Mouse (Mus musculus): Measurements from ENCODE around the gene Zfp800. TPM values are rescaled to one million over a fixed set of nuclear protein-coding genes. Genes with fewer than 3 reads are reported as not detected.

Zfp800 gene
- polyA plus RNA-seq, 1 experiment from 2014 or later = 15.4 TPM

DNA sequence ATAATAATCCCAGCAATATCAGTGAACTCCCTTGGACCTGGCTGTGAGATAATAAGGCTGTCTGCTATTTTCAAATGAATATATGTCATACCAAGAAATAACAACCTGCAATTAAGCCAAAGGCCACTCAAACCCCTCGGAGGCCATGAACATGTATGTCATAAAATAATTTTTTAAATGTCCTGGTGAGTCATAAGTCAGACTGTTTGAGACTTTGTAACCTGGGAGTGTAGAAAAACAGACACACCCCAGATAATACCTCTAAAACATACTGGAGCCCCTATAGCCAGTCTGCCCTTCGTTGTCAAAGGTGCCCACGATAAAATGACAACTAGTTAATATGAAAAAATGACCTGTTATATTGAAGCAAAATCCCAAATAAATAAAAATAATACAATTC is 8.8 kb downstream of the Zfp800 start:
- Histone ChIP-seq H3K9me3 (no peaks in the 10 kb centered on the region), H3K9ac (no peak overlapping the region), H3K4me3 (no peak overlapping the region), H3K27ac (no peak overlapping the region), H3K36me3 (no peaks in the 10 kb centered on the region), H3K4me1 (no peaks in the 10 kb centered on the region), H3K4me2 (replicated peaks) (no peak overlapping the region), H3K27me3 (0 out of 2 replicates have a peak, but pooled peaks cover 2% of the 10 kb centered on the region)
- WGBS = 85% methylated on average over 3 of the region's 3 CpGs
- no peak for ATAC-seq (ENCODE audit: low FRiP score, low read depth)

DNA sequence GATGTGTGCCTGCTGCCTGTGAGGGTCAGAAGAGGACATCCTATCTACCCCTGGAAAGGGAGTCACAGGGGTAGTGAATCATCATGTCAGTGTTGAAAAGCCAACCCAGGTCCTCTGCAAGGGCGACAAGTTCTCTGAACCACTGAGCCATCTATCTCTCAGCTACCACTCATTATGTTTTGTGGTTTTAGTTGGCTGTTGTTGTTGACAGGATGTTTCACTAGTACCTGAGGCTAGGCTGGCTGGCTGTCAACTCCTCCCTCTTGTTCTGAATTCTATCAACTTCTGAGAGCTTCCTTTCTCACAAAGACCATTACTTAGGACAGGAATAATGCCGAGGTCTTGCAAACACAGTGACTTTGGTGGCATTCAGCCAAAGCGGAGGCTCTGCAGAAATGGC is 12.6 kb downstream of the Zfp800 start:
- no peak overlapping the region for H3K9ac ChIP-seq
- H3K27ac ChIP-seq = no peak overlapping the region
- no peaks in the 10 kb centered on the region for H3K27me3 ChIP-seq
- H3K4me1 ChIP-seq = no peaks in the 10 kb centered on the region
- no peaks in the 10 kb centered on the region for H3K36me3 ChIP-seq
- H3K4me3 ChIP-seq = no peak overlapping the region
- WGBS = 87% methylated on average over 3 of the region's 3 CpGs
- no peaks in the 10 kb centered on the region for H3K9me3 ChIP-seq
- H3K4me2 ChIP-seq (replicated peaks) = no peak overlapping the region
- ATAC-seq (ENCODE audit: low FRiP score, low read depth) = no peak

DNA sequence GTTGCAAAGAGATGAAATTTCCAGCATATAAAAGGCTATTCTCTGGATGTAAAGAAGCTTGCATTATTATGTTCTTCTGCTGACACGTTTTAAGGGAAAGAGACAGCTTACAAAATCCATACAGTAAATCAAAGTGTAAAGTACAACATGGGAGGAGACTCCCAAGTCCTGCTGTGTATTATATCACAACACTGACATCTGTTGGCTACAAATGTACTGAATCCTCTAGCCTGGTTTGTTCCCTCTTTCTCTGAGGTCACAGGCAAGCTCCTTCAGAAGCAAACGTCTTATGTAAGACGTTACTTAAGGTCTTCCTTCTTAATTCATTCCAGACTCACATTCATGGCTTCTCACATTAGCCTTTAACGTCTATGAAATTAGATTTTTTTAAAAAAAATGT is 15.8 kb downstream of the Zfp800 start:
- Histone ChIP-seq H3K4me1 (no peaks in the 10 kb centered on the region), H3K4me3 (no peak overlapping the region), H3K36me3 (no peaks in the 10 kb centered on the region), H3K4me2 (replicated peaks) (no peak overlapping the region), H3K27ac (no peak overlapping the region), H3K9ac (no peak overlapping the region), H3K9me3 (no peaks in the 10 kb centered on the region), H3K27me3 (no peaks in the 10 kb centered on the region)
- 30% methylated on average over 4 of the region's 4 CpGs for WGBS
- no peak for ATAC-seq (ENCODE audit: low FRiP score, low read depth)

DNA sequence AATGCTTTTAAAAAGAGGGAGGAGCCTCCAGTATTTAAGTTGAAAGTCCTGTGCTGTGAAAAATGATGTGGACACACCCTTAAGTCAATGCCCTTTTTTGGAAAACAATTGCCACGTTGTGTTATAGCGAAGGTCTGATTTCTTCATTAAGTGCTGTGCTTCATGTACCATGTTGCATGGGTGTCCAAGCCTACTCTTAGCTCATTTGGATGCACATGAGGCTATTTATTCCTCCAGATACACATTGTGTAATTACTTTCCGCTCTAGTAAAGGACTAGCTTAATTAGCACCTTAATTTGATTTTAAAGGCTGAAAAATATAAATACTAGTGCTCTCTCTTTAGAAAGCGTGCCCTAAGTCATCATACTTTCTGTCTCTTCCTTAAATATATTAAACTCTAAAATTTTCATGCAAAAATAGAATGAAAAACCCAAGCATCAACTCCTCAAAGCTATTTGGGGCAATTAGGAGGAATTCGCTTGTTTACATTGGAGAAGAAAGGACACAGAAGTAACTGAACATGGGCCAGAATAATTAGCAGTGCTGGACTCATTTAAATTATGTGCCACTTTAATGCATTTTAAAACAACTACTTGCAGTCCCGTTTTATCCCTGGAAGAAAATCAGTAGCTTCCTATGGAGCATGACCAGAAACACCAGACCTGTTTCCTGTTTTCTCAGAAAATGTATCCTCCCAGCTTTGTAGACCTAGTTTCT is 27.7 kb downstream of the Zfp800 start:
- WGBS = 72% methylated on average over 6 of the region's 6 CpGs
- no peaks in the 10 kb centered on the region for H3K36me3 ChIP-seq
- no peaks in the 10 kb centered on the region for H3K9me3 ChIP-seq
- no peak overlapping the region for H3K9ac ChIP-seq
- H3K27ac ChIP-seq = no peak overlapping the region
- H3K4me3 ChIP-seq = no peak overlapping the region
- no peaks in the 10 kb centered on the region for H3K27me3 ChIP-seq
- ATAC-seq (ENCODE audit: low FRiP score, low read depth) = no peak
- no peak overlapping the region for H3K4me2 ChIP-seq (replicated peaks)
- no peaks in the 10 kb centered on the region for H3K4me1 ChIP-seq

DNA sequence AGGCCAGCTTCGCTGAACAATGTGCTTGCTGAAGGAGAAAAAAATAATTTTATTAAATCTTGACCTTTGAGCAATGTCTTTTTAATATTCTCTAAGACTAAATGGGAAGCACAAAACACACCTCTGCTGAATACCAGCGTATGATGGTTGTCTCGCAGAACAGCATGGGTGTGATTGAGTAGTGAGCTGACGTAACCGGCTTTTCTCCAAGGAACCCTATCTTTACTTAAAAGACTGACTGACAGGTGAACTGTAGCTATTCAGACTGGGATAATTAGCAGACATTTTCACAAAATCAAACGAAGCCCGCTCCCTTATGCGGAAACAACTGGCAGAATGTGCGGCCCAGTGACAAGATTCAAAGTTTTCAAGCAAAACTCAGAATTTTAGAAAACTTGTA is 30.2 kb downstream of the Zfp800 start:
- no peaks in the 10 kb centered on the region for H3K27me3 ChIP-seq
- ATAC-seq (ENCODE audit: low FRiP score, low read depth) = no peak
- H3K4me2 ChIP-seq (replicated peaks) = no peak overlapping the region
- H3K36me3 ChIP-seq = no peaks in the 10 kb centered on the region
- H3K27ac ChIP-seq = no peak overlapping the region
- H3K9ac ChIP-seq = no peak overlapping the region
- H3K9me3 ChIP-seq = no peaks in the 10 kb centered on the region
- H3K4me1 ChIP-seq = no peaks in the 10 kb centered on the region
- WGBS = 93% methylated on average over 9 of the region's 9 CpGs
- no peak overlapping the region for H3K4me3 ChIP-seq

DNA sequence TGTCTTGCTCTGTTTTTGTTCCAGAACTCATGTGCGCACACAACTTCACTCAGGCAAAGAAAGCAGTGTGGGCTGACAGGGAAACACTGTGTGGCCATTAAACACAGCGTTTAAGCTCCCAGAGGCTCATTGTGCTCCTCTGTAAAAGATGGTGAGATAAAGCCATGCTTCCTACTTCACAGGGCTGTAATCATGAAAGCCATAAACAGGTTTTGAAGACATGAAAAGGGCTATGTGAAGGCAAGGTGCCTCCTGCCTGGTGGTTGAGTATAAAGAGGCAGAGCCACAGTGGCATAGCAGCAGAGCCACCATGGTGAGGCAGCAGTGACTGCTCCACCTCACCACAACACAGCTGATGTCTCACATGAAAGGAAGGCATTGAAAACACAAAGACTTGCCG is 46.7 kb downstream of the Zfp800 start:
- H3K4me2 ChIP-seq (replicated peaks) = no peak overlapping the region
- 63% methylated on average over 3 of the region's 3 CpGs for WGBS
- no peaks in the 10 kb centered on the region for H3K9me3 ChIP-seq
- no peaks in the 10 kb centered on the region for H3K36me3 ChIP-seq
- H3K4me3 ChIP-seq = no peak overlapping the region
- ATAC-seq (ENCODE audit: low FRiP score, low read depth) = no peak
- H3K27me3 ChIP-seq = no peaks in the 10 kb centered on the region
- H3K9ac ChIP-seq = no peak overlapping the region
- no peak overlapping the region for H3K27ac ChIP-seq
- no peaks in the 10 kb centered on the region for H3K4me1 ChIP-seq

DNA sequence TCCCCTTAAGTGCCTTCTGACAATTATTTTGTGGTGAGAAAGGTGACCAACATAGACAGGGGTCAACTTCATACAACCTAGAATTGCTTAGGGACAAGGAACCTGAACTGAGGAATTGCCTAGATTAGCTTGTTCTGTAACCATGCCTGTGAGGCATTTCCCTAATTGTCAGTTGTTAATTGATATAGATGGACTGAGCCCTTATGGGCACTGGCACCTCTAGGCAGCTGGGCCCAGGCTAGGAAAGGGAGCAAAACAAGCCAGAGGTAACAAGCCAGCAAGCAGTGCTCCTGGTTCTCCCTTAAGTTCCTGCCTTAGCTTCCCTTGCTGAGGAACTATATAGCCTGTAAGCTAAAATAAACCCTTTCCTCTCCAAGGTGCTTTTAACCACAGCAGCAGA is 52.1 kb downstream of the Zfp800 start:
- no peak overlapping the region for H3K4me3 ChIP-seq
- no peaks in the 10 kb centered on the region for H3K4me1 ChIP-seq
- H3K9ac ChIP-seq = no peak overlapping the region
- H3K36me3 ChIP-seq = no peaks in the 10 kb centered on the region
- no peak overlapping the region for H3K27ac ChIP-seq
- no peak for ATAC-seq (ENCODE audit: low FRiP score, low read depth)
- H3K27me3 ChIP-seq = no peaks in the 10 kb centered on the region
- H3K9me3 ChIP-seq = no peaks in the 10 kb centered on the region
- no peak overlapping the region for H3K4me2 ChIP-seq (replicated peaks)

DNA sequence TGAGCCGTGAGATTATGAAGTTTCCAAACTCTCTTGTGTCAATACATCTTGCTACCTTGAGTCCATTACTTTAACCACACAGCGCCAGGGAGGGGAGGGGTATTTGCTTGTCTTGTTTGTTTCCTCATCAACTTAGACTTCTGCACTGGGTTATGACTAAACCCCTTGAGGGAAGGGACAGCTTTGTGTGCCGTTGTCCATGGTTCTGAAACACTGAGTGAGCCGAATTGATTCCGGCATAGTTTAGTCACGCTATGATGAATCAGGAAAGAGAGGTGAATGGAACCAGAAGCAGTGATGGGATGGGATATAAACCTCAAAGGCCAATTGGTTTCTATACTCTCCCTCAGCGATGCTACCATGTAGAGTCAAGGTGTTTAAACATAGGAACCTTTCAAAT is 52.6 kb downstream of the Zfp800 start:
- Histone ChIP-seq H3K36me3 (no peaks in the 10 kb centered on the region), H3K4me3 (no peak overlapping the region), H3K27me3 (no peaks in the 10 kb centered on the region), H3K27ac (no peak overlapping the region), H3K9me3 (no peaks in the 10 kb centered on the region), H3K4me1 (no peaks in the 10 kb centered on the region), H3K4me2 (replicated peaks) (no peak overlapping the region), H3K9ac (no peak overlapping the region)
- 53% methylated on average over 7 of the region's 7 CpGs for WGBS
- no peak for ATAC-seq (ENCODE audit: low FRiP score, low read depth)

DNA sequence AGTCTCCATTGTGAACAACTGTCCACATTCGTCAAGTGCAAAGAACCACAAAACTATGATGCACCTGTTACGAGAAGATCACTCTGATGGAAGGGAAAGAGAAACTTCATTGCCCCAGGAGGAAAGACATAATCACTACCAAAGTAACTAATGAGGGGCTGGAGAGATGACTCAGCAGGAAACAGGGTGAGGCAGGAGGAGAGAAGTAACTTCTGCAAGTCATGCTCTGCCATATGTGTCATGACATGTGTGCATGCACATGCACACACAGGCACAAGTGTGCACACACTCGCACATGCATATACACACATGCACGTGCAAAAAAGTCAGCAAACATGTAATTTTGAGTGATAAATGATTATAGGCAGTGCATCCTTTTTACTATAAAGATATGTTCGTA is 54.9 kb downstream of the Zfp800 start:
- H3K27me3 ChIP-seq = no peaks in the 10 kb centered on the region
- ATAC-seq (ENCODE audit: low FRiP score, low read depth) = no peak
- H3K4me1 ChIP-seq = no peaks in the 10 kb centered on the region
- H3K9ac ChIP-seq = no peak overlapping the region
- H3K4me3 ChIP-seq = no peak overlapping the region
- no peaks in the 10 kb centered on the region for H3K36me3 ChIP-seq
- H3K4me2 ChIP-seq (replicated peaks) = no peak overlapping the region
- 79% methylated on average over 5 of the region's 5 CpGs for WGBS
- H3K9me3 ChIP-seq = no peaks in the 10 kb centered on the region
- no peak overlapping the region for H3K27ac ChIP-seq

DNA sequence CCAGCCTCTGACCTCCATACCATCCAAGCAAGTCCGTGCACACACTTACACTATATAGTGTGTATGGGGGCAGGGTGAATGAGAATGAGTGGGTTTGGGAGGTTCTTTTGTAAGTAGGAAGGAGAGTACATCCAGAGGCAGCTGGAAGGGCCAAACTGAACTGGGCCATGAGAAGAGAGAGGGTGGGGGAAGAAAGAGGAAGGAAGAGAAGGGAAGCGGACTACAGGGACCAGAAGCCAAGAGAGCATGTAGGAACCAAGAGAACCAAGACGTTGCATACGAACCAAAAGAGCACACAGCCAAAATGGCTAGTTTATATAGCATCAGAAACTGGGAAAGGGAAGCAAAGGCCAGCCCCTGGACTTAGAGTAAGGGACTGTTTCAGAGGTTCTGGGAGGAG is 56.6 kb downstream of the Zfp800 start:
- Histone ChIP-seq H3K4me3 (no peak overlapping the region), H3K36me3 (no peaks in the 10 kb centered on the region), H3K27ac (no peak overlapping the region), H3K9ac (no peak overlapping the region), H3K27me3 (no peaks in the 10 kb centered on the region), H3K4me1 (no peaks in the 10 kb centered on the region), H3K4me2 (replicated peaks) (no peak overlapping the region), H3K9me3 (no peaks in the 10 kb centered on the region)
- ATAC-seq (ENCODE audit: low FRiP score, low read depth) = no peak
- 86% methylated on average over 4 of the region's 4 CpGs for WGBS

DNA sequence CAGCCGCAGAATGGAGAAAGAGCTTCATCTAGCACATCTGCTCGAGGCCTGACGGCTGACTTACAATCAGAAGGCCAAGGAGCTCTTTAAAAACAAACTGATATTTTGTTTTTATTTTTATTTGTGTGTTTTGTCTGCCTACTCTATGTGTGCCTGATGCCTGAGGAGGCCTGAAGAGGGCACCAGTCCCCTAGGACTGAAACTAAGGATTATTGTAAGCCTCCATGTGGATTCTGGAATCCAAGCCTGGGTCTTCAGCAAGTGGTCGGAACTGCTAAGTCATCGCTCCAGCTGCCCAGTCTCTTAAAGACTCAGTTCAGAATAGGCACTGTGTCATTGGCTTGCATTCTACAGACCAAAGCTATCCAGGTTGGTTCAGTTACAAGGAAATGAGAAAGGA is 58.4 kb downstream of the Zfp800 start:
- Histone ChIP-seq H3K9ac (no peak overlapping the region), H3K36me3 (no peaks in the 10 kb centered on the region), H3K4me1 (no peaks in the 10 kb centered on the region), H3K27ac (no peak overlapping the region), H3K4me2 (replicated peaks) (no peak overlapping the region), H3K9me3 (no peaks in the 10 kb centered on the region), H3K4me3 (no peak overlapping the region), H3K27me3 (no peaks in the 10 kb centered on the region)
- ATAC-seq (ENCODE audit: low FRiP score, low read depth) = no peak
- WGBS = 87% methylated on average over 5 of the region's 5 CpGs

DNA sequence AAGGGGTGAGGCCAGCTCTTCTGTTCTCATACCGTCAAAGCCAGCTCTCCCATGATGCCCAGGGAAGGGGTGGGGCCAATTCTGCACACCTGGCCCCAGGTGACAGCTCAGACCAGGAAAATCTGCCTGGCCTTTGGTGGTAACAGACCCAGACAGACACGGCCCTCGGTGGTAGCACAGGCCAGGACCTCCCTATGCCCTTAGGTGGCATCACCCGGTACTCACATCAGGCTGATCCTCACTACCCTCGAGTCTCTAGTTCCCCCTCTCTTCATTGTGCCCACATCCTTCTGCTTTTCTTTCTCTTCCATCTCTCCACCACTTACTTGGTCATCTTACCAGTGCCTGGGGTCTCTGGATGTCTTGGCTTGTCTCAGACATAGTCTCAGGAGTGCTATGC is 64.1 kb downstream of the Zfp800 start:
- H3K4me3 ChIP-seq = no peak overlapping the region
- no peak overlapping the region for H3K4me2 ChIP-seq (replicated peaks)
- 75% methylated on average over 5 of the region's 5 CpGs for WGBS
- H3K9ac ChIP-seq = no peak overlapping the region
- ATAC-seq (ENCODE audit: low FRiP score, low read depth) = no peak
- no peak overlapping the region for H3K27ac ChIP-seq
- H3K9me3 ChIP-seq = no peaks in the 10 kb centered on the region
- no peaks in the 10 kb centered on the region for H3K36me3 ChIP-seq
- no peaks in the 10 kb centered on the region for H3K4me1 ChIP-seq
- no peaks in the 10 kb centered on the region for H3K27me3 ChIP-seq

DNA sequence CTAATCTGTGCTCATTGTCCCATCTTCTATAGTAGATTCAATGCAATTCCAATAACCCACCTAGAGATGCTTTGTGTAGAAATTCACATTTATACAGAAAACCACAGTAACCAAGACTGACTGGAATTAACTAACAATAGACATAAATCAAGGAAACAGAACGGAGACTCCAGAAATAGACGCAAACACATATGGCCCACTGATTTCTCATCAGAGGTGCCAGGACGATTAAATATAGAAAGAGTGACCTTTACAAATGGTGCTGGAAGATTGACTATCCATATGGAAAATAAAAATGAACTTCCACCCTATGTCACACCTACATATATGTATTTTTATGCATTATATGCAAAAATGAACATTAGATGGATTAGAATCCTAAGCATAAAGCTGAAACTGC is 65.3 kb downstream of the Zfp800 start:
- H3K27me3 ChIP-seq = no peaks in the 10 kb centered on the region
- H3K27ac ChIP-seq = no peak overlapping the region
- no peaks in the 10 kb centered on the region for H3K4me1 ChIP-seq
- WGBS = 85% methylated on average over 3 of the region's 3 CpGs
- no peaks in the 10 kb centered on the region for H3K36me3 ChIP-seq
- no peak overlapping the region for H3K4me3 ChIP-seq
- no peaks in the 10 kb centered on the region for H3K9me3 ChIP-seq
- no peak overlapping the region for H3K4me2 ChIP-seq (replicated peaks)
- H3K9ac ChIP-seq = no peak overlapping the region
- ATAC-seq (ENCODE audit: low FRiP score, low read depth) = no peak
